Mouse (Mus musculus) erythroblast, embryonic 14.5 days (primary cell): ENCODE data around the gene Ythdf2.

ENCODE experiments used
- GATA1 ChIP-seq: IDR thresholded peaks from 2 replicates; pipeline ENCODE4 v1.6.1; 2012; ENCODE audit warnings: low read length, inconsistent platforms, mixed read lengths
- TAL1 ChIP-seq: IDR thresholded peaks from 3 replicates; pipeline ENCODE4 v1.6.1; 2012; ENCODE audit warnings: low read length, inconsistent platforms, mixed read lengths

DNA sequence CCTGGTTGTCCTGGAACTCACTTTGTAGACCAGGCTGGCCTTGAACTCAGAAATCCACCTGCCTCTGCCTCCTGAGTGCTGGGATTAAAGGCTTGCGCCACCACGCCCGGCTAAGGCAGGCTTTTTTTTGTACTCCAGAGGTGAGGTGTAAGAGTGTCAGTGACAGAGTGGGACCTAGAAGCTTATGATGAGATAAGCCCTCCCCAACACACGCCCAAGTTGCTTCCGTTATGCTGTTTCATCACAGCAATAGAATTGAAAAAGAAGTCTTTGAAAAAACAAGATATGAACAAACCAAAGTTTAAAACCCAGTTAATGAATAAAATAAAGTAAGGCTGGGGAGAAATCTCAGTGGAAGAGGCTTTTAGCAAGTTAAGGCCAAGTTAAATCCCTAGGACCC lies 18.3 kb upstream of the Ythdf2 start:
- TF ChIP-seq GATA1, result no peak
- no peak for TF ChIP-seq TAL1
